Mouse (Mus musculus): ENCODE data around the gene Calm5.
"Not testable (repeated sequence)": the region's sequence is repeated elsewhere in the genome, so short reads cannot be mapped to it uniquely, and the experiment has no call there.

Calm5 gene

GRCm38 (mm10) chr13:3866355-3867052 is 12.5 kb downstream of the Calm5 start:
- no peak for DNase-seq

- no peak for DNase-seq
These were observed 13.2 kb downstream of the Calm5 start for GRCm38 (mm10) chr13:3867158-3867557.

- no peak for DNase-seq
These were observed 15.9 kb downstream of the Calm5 start for GRCm38 (mm10) chr13:3869901-3870300.

- DNase-seq, result no peak
These were observed 18.9 kb downstream of the Calm5 start for GRCm38 (mm10) chr13:3872832-3873231.

GRCm38 (mm10) chr13:3876448-3876847 is 22.5 kb downstream of the Calm5 start:
- DNase-seq, result no peak

- DNase-seq, result no peak
These were observed 23.2 kb downstream of the Calm5 start for GRCm38 (mm10) chr13:3877185-3877584.

GRCm38 (mm10) chr13:3877679-3878220 is 23.8 kb downstream of the Calm5 start:
- no peak for DNase-seq

- DNase-seq, result no peak
These were observed 32.7 kb downstream of the Calm5 start for GRCm38 (mm10) chr13:3886663-3887062.

- no peak for DNase-seq
These were observed 35.1 kb downstream of the Calm5 start for GRCm38 (mm10) chr13:3889111-3889510.

GRCm38 (mm10) chr13:3890061-3890460 is 36.1 kb downstream of the Calm5 start:
- DNase-seq, result no peak

GRCm38 (mm10) chr13:3891479-3892087 is 37.6 kb downstream of the Calm5 start:
- no peak for DNase-seq

- no peak for DNase-seq
These were observed 38.6 kb downstream of the Calm5 start for GRCm38 (mm10) chr13:3892601-3893000.

- peak; percentile 84 for DNase-seq
These were observed 39.3 kb downstream of the Calm5 start for GRCm38 (mm10) chr13:3893126-3893734.

- DNase-seq, result no peak
These were observed 40.6 kb downstream of the Calm5 start for GRCm38 (mm10) chr13:3894549-3894948.

GRCm38 (mm10) chr13:3895397-3895980 is 41.5 kb downstream of the Calm5 start:
- DNase-seq, result no peak

- no peak for DNase-seq
These were observed 42.1 kb downstream of the Calm5 start for GRCm38 (mm10) chr13:3896032-3896431.

- DNase-seq, result peak; percentile 75
These were observed 42.9 kb downstream of the Calm5 start for GRCm38 (mm10) chr13:3896913-3897312.

- not testable (repeated sequence) for DNase-seq
These were observed 44.2 kb downstream of the Calm5 start for GRCm38 (mm10) chr13:3898202-3898601.

GRCm38 (mm10) chr13:3899301-3899700 is 45.3 kb downstream of the Calm5 start:
- DNase-seq, result no peak

Measured in cerebellum, adult 9-11 months (tissue).